Mouse (Mus musculus) yolk sac, embryonic 10.5 days (tissue): ENCODE data around the gene Ranbp1.
"Not testable (repeated sequence)": the region's sequence is repeated elsewhere in the genome, so short reads cannot be mapped to it uniquely, and the experiment has no call there.

ENCODE experiments used
- DNase-seq: peaks from one replicate; pipeline ENCODE4 v3.0.0-alpha.2; 2017; ENCODE audit warnings: low spot score

Gene Ranbp1

DNA sequence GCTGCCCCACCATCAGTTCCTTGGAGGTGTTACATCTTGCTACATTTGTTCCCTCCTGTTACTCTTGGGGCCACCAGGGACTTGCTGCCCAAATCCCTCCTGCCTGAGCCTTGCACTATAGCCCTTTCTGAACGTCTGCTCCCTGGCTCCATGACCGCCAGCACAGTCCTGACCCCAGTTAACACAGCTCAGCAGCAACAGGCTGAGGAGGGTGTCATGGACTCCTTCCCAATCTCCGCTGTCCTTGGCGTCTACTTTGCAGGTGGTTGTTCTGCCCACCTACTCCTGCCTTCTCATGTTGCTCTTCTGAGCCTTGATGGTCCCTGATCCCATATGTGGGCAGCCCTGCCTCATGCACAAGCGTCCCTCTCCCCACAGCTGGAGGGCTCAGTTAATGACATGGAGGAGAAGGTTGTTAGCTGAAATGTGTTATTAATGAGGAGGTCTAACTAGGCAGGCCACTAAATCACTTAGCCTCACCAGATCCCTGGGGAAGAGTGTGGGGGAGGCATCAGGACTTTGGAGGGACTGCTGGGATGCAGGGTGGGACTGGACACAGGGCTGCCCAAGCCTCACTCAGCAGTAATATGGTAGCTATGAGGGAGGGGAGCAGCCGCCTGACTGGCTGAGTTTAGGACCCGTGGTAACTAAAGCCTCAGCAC, 45.0 kb downstream of the Ranbp1 start:
- no peak for DNase-seq

DNA sequence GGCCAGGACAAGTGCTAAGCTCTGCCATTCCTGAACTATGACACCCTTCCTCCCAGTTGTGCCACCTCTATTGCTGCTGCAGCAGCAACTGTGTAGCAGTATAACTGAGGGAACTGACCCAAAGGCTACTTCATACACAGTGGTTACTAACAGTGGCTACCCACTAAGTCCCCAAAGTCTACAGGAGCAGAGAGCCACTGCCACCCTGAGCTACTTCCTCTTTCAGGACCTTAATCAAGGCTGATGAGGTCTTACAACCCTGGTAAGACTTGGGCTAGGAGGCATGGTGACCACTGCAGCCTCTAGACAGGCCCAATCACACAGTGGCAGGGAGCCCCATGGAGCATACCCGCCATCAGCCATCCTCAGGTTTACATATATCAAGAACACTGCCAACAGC, 46.5 kb downstream of the Ranbp1 start:
- no peak for DNase-seq

DNA sequence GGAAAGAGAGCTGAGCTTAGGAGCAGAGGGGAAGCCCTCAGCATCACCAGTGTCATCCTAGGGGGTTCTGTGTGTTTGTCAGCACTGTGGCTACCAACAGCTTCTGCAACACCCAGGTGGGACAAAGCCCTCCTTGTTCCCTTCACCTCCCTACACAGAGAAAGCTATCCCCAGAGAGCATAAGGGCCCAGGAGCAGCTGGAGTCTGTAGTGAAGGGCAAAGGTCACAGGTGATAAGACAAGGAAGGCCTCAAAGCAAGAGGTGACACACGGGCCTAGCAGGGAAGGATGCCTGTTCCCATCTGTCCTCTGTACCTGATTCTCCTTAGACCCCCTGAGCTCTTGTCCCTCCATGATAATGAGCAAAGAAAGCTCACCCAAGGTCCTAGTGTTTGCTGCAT, 46.9 kb downstream of the Ranbp1 start:
- no peak for DNase-seq

DNA sequence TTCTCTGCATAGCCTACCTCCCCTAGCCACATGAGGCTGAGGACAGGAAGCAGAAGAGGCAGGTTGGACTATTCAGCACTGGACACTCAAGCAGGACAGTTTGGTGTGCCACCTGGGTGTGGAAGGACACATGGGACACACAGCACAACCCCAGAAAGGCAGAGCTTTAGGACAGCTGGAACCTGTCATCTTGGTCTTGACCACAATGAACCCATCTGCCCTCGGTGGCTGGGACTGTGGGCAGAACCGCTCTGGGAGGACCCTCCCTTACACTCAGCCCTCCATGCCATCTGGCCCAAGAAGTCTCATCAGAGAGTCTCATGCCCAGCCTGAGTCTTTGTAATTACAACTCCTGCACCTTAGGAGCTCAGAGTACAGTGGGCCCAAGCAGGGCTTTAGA, 48.5 kb downstream of the Ranbp1 start:
- no peak for DNase-seq

DNA sequence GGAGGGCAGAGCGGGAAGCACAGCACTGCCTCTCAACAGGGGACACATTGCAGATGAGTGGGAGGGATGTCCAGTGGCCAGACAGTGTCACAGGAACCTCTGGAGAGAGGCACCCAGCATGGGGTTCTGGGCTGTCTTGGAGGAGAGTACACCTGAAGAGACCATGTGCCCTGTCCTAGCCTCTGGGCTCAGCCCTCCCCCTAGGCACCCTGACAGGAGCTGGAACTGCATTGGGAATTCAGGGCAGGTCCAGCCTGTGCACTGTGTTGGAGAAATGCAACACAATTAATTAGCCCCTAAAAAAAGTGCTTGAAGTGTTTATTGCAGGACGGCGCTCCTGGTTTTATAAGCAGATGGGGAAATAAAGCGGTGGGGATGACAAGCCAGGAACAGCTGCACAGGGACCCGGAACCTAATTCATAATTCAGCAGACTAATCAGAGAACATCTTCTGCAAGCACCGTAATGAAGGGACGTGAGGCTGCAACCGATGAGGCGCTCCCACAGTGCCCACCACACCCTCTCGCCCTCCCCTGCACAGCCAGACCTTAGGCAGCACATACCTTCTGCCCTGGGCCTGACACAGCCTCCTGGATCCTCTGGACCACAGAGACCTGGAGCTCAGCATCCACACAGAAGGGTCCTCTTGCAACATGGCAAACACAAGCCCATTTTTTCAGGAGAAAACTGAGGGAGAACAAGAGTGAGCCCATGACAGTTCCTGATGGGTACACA, 50.0 kb downstream of the Ranbp1 start:
- DNase-seq, result no peak

DNA sequence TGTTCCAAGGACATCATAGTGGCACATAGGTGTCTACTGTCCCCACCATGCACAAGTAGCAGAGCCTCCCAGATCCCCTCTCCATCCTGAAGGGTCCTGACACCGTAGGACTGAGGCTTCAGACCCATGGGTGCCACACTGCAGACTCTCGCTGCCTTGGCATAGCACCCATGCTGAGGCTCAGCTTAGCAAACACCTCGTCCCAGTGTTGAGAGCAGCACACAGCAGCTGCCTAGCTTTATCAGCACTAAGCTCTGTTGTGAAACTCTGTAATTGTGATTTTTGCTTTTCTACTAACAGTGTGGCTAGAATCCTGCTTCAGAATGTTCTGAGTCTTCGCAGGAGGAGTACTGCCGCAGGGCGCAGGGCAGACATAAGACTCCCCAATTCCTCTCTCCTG, 50.7 kb downstream of the Ranbp1 start:
- DNase-seq, result no peak

DNA sequence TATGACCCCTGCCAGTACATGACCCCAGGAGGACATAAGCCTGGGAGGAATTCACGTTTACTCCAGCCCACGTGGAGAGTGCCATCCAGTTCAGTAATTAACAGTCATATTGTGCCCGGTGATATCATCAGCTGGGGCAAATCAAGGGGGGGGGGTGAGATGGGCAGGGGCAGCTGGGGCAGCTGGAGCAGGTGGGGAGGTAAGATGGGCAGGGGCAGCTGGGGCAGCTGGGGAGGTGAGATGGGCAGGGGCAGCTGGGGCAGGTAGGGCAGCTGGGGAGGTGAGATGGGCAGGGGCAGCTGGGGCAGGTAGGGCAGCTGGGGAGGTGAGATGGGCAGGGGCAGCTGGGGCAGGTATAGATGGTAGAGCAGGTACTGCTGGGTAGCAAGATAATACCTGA, 53.0 kb downstream of the Ranbp1 start:
- not testable (repeated sequence) for DNase-seq

DNA sequence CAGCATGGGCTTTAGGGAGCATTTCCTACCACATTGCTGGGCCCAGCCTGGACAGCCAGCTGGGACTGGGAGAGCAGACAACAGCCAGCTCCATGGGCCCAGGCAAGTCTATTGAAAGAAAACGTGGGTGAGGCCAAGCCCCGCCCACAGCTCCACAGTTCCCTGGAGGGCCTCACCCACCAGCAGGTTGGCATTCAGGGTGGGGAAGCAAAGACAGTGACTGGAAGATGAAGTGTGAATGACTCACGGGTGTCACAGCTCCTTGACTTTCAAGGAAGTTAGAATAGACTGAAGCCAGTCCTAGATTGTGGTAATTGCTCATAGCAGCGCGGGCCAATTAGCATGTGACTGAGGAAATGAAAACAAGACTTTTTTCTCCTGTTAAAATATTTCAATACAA, 53.5 kb downstream of the Ranbp1 start:
- no peak for DNase-seq

DNA sequence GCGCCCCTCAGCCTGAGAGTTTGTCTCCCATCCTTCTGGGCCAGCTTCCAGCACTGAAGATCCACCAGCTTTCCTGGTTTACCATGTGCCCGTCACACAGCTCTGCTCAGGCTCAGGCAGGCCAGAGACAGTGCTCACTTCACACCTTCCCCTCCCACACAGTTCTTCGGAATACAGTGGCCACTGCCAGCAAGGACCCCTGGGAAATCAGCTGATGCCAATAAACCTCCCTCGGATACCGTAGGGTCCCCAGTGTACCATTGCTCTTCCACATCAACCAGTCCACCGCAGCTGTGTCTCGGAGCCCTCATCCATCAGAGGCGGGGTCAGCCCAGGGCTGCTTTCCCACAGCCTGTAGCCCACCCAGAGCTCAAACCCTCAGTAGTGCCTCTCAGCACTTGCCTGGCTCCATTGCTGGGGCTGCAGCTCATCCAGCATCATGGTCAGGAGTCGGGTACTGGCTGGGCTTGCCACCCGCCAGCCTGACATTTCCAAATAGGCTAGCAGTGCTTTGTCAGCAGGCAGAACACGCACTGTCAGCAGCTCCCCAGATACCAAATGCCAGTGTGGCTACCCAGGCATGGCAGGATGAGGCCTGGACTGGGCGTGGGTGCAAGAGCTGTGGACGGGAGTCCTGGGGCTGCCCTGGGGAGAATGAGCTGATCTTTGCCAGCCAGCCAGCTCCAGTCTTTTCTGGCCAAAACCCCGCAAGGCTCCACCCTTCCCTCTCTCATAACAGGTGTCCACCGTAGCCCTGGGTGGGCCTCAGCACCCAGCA, 54.1 kb downstream of the Ranbp1 start:
- DNase-seq, result no peak

DNA sequence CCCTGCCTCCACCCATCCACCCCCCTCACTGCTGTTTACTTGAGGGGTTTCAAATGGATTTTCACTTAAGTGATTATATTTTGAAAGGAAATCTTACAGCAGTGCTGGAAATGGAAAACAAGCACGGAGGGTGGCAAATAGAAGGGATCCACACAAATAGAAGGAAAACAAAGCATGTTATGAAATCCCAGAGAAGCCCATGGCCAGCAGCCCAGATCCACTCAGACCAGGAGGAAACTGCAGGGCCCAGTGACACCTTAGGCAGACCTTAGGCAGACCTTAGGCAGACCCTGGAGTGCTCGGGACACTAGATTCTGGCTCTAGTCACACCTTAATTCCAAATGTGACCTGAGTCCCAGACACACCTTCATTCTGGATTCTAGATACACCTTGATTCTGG, 57.5 kb downstream of the Ranbp1 start:
- no peak for DNase-seq
